Mouse (Mus musculus): Measurements from ENCODE around the gene Cdc14b.

Cdc14b gene

GRCm38 (mm10) chr13:64178746-64179652, 96.1 kb downstream of the Cdc14b start:
- DNase-seq (ENCODE audit: low read depth): no peak

GRCm38 (mm10) chr13:64178000-64178399, 97.1 kb downstream of the Cdc14b start:
- DNase-seq (ENCODE audit: low read depth): no peak

- no peak for DNase-seq (ENCODE audit: low read depth)
Observed at GRCm38 (mm10) chr13:64169746-64170145, 105.3 kb downstream of the Cdc14b start.

- DNase-seq (ENCODE audit: low read depth): no peak
Observed at GRCm38 (mm10) chr13:64163147-64163715, 111.9 kb downstream of the Cdc14b start.

- DNase-seq (ENCODE audit: low read depth): no peak
Observed at GRCm38 (mm10) chr13:64162626-64163025, 112.5 kb downstream of the Cdc14b start.

GRCm38 (mm10) chr13:64161916-64162611, 113.0 kb downstream of the Cdc14b start:
- DNase-seq (ENCODE audit: low read depth): no peak

- DNase-seq (ENCODE audit: low read depth): peak; percentile 99
Observed at GRCm38 (mm10) chr13:64161548-64161915, 113.6 kb downstream of the Cdc14b start, which contains the start of gene Habp4. Gene Habp4 (plus strand): TSS chr13:64161824.

GRCm38 (mm10) chr13:64156966-64157365, 118.1 kb downstream of the Cdc14b start:
- DNase-seq (ENCODE audit: low read depth): no peak

GRCm38 (mm10) chr13:64155171-64155571, 119.9 kb downstream of the Cdc14b start:
- peak; percentile 42 for DNase-seq (ENCODE audit: low read depth)

GRCm38 (mm10) chr13:64154651-64155050, 120.4 kb downstream of the Cdc14b start:
- no peak for DNase-seq (ENCODE audit: low read depth)

- peak; percentile 56 for DNase-seq (ENCODE audit: low read depth)
Observed at GRCm38 (mm10) chr13:64153751-64154267, 121.3 kb downstream of the Cdc14b start.

GRCm38 (mm10) chr13:64153083-64153682, 121.9 kb downstream of the Cdc14b start, which contains the start of gene Zfp367:
Gene Zfp367 (minus strand): TSS chr13:64153202.
- peak; percentile 99 for DNase-seq (ENCODE audit: low read depth)

GRCm38 (mm10) chr13:64152671-64153082, 122.4 kb downstream of the Cdc14b start:
- DNase-seq (ENCODE audit: low read depth): no peak

- DNase-seq (ENCODE audit: low read depth): peak; percentile 90
Observed at GRCm38 (mm10) chr13:64152241-64152669, 122.8 kb downstream of the Cdc14b start.

GRCm38 (mm10) chr13:64150121-64150520, 125.0 kb downstream of the Cdc14b start:
- DNase-seq (ENCODE audit: low read depth): peak; percentile 70
